Mouse (Mus musculus) cerebral cortex, adult 2 months (tissue): Measurements from ENCODE around the gene Mindy4.

Source experiments
- WGBS: fragments of 180-500 bp; shearing (Covaris S2); methylation state at CpG from one replicate; pipeline ENCODE4 v1.1.7; 2018; 5-methylcytosine and 5-hydroxymethylcytosine counted together

The Mindy4 gene

GRCm38 (mm10) chr6:55257246-55257645 is 54.1 kb downstream of the Mindy4 start:
- 79% methylated on average over 7 of the region's 7 CpGs for WGBS

GRCm38 (mm10) chr6:55258428-55259325 is 55.5 kb downstream of the Mindy4 start:
- WGBS: 68% methylated on average over 14 of the region's 14 CpGs

GRCm38 (mm10) chr6:55262161-55262560 is 59.0 kb downstream of the Mindy4 start:
- 93% methylated on average over 12 of the region's 12 CpGs for WGBS

GRCm38 (mm10) chr6:55263490-55264046 is 60.4 kb downstream of the Mindy4 start:
- WGBS: 93% methylated on average over 5 of the region's 5 CpGs

- 92% methylated on average over 7 of the region's 7 CpGs for WGBS
Observed at GRCm38 (mm10) chr6:55264741-55265366, 61.7 kb downstream of the Mindy4 start.

- WGBS: 66% methylated on average over 7 of the region's 7 CpGs
Observed at GRCm38 (mm10) chr6:55272952-55273351, 69.8 kb downstream of the Mindy4 start.

GRCm38 (mm10) chr6:55273463-55273862 is 70.3 kb downstream of the Mindy4 start:
- WGBS: 89% methylated on average over 5 of the region's 5 CpGs

- 81% methylated on average over 10 of the region's 10 CpGs for WGBS
Observed at GRCm38 (mm10) chr6:55275000-55275399, 71.8 kb downstream of the Mindy4 start.

GRCm38 (mm10) chr6:55275786-55276185 is 72.6 kb downstream of the Mindy4 start:
- 59% methylated on average over 8 of the region's 8 CpGs for WGBS

- WGBS: 88% methylated on average over 4 of the region's 4 CpGs
Observed at GRCm38 (mm10) chr6:55276692-55277282, 73.6 kb downstream of the Mindy4 start.

GRCm38 (mm10) chr6:55278086-55278485 is 74.9 kb downstream of the Mindy4 start:
- 84% methylated on average over 6 of the region's 6 CpGs for WGBS

GRCm38 (mm10) chr6:55278520-55278919 is 75.3 kb downstream of the Mindy4 start:
- 96% methylated on average over 4 of the region's 4 CpGs for WGBS

GRCm38 (mm10) chr6:55280979-55281378 is 77.8 kb downstream of the Mindy4 start:
- 83% methylated on average over 8 of the region's 8 CpGs for WGBS

- WGBS: 86% methylated on average over 7 of the region's 7 CpGs
Observed at GRCm38 (mm10) chr6:55281687-55282086, 78.5 kb downstream of the Mindy4 start.

- WGBS: 72% methylated on average over 8 of the region's 8 CpGs
Observed at GRCm38 (mm10) chr6:55282348-55282747, 79.2 kb downstream of the Mindy4 start.

GRCm38 (mm10) chr6:55285218-55285617 is 82.0 kb downstream of the Mindy4 start:
- WGBS: 68% methylated on average over 5 of the region's 5 CpGs

GRCm38 (mm10) chr6:55288007-55288602 is 84.9 kb downstream of the Mindy4 start:
- 78% methylated on average over 5 of the region's 5 CpGs for WGBS

- WGBS: 70% methylated on average over 19 of the region's 19 CpGs
Observed at GRCm38 (mm10) chr6:55294549-55295131, 91.5 kb downstream of the Mindy4 start.

- WGBS: 53% methylated on average over 1 of the region's 1 CpGs
Observed at GRCm38 (mm10) chr6:55295325-55295724, 92.1 kb downstream of the Mindy4 start.

- 96% methylated on average over 8 of the region's 8 CpGs for WGBS
Observed at GRCm38 (mm10) chr6:55299482-55299881, 96.3 kb downstream of the Mindy4 start.

- 92% methylated on average over 2 of the region's 2 CpGs for WGBS
Observed at GRCm38 (mm10) chr6:55299917-55300316, 96.7 kb downstream of the Mindy4 start.
